Mouse (Mus musculus): ENCODE measurements around the gene Zbtb38.
A peak's percentile ranks its signal among the peaks of the same experiment; 100 is the strongest.

Zbtb38 gene

DNA sequence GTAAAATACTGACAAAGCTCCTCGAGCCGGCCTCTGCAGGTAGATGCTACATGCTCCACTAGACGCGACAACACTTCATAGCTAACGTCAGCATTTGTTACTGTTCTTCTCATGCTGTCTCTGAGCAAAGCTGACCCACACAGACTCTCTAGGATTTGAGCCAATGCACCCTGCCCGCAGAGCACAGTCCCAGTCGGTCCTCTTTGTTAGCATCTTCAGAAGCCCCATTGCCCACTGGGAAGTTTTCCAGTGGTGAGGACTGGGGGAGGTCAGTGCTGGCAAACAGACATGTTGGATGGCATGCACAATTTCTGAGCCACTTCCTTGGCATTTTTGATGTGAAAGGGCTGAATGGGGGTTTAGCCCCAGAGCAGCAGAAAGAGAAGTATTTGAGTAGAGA, 113.2 kb downstream of the Zbtb38 start:
- DNase-seq (ENCODE audit: low spot score): no peak

DNA sequence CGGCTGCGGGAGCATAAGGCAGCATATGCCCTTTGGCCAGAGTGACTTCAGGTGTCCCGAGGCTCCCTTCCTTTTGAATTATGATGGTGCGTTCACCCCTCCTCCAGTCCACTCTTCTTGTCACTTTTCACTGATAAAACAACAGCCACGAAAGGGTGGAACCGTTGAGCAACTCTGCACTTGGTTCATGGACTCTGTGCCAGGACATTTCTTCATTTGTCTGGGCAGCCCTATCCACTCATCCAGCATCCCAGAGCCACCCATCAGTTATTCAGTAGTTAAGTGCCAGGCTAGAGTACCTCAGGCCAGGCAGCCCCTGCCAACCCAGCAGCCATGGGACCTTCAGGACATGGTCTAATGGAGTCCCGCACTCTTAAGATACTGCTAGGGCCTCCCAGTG, 114.1 kb downstream of the Zbtb38 start:
- no peak for DNase-seq (ENCODE audit: low spot score)

DNA sequence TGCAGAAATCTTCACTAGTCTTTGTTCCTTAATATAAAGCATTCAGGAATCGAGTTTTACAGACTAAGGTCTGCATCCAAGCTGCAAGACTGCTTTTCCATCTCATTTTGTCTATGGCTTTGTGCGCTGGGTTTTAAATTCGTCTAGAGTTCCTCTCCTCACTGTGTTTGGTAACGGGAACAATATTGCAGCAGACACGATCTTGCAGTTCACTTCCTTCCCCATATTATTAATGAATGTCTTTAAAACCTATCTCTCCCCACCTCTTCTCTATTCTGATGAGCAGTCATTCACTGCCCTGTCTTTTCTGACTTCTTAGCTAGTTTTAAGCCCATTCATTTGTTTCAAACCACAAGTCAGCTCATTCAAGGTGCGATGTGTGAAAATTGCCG, 115.5 kb downstream of the Zbtb38 start:
- DNase-seq (ENCODE audit: low spot score): no peak

DNA sequence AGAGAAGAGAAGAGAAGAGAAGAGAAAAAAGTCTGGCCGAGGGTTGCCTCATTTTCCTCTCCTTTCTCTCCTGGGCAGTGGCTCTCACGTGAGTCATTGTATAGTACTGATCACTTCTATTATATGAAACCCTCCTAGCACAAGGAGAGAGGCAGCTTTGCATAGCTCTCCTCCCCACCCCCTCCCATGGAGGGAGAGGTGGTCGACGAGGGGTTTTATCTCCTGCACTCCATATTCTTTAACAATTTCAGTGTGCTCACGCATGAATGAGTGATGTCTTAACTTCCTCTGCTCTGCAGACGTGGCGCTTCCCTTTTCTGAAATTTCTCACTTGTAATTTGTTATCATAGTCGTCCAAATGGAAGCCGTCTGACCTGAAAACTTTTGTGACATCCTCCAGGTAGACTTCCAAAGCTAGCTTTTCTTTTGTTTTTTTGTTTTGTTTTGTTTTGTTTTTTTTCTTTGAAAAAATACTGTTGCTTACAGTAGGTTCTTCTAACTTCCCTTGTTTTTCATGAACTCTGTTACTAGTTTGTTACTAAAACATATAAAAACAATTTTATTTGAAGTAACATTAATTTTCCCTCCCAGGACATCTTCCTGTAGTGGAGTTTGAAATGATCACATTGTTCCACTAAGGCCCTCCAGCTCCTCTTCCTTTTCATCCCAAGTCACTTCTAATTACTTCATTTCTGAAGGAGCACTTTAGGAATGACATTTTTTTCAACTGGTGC, 116.0 kb downstream of the Zbtb38 start:
- no peak for DNase-seq (ENCODE audit: low spot score)

DNA sequence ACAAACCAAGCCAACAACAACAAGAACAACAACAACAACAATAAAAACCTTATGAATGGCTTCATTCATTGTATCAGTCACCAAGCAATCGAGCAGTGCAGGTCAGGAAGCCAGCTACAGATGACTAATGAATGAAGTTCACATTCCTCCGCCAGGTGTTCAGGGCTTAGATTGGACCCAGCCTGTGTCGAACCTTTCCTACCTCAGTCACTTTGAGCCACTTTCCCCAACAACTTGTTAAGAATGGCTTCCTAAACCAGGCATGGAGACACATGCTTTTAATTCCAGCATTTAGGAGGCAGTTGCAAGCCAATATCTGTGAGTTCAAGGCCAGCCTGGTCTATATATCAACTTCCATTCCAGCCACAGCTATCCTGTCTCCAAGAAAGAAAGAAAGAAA, 116.7 kb downstream of the Zbtb38 start:
- DNase-seq (ENCODE audit: low spot score): no peak

DNA sequence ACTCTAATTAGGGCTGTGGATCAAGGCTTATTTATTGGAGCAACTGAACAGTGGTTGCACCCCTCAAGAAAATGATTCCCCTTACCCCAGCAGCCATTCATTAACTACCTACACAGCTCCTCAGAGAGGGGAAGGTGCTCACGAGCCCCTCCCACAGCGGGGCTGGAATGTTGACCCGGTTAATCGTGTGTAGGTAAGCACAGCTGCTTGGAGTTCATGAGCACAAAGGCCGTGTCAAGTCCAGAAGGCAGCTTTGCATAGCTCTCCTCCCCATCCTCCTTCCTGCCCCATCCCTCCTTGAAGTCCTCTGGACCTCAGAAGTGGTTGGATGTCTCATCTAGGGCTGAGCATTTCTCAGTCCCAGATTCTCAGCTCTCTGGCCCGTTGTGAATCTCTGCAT, 117.5 kb downstream of the Zbtb38 start:
- DNase-seq (ENCODE audit: low spot score): no peak

DNA sequence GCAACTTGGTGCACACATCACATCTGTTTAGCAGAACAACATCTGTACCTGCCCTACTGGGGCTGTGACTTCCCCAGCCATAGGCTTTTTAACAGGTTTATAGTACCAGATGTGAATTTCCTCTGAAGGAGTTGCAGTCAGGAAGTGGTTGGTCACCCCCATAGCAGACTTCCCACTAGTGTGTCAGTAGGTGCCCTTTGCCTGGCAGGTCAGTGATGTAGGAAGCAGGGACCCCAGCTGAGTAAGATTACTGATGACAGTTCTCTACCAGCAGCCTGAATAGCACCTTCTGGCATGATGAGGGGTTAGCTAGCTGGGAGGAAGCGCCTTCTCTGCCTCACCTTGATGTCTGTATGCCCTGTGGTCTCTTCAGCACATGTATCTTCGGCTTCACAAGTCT, 118.9 kb downstream of the Zbtb38 start:
- peak; percentile 70 for DNase-seq (ENCODE audit: low spot score)
